Mouse (Mus musculus) C2C12 (cell line): ENCODE data around the gene Igfn1.

Experiments
- CTCF ChIP-seq: IDR thresholded peaks from one replicate; pipeline ENCODE4 v1.5.1; 2011; ENCODE audit not compliant: control insufficient read depth, insufficient read depth, insufficient read length
- MAX ChIP-seq: IDR thresholded peaks from one replicate; pipeline ENCODE4 v1.6.1; 2011; ENCODE audit warnings: mild to moderate bottlenecking, control low read depth
- MYOD1 ChIP-seq: IDR thresholded peaks from one replicate; pipeline ENCODE4 v1.6.1; 2011; ENCODE audit warnings: low read depth; ENCODE audit not compliant: control insufficient read depth, insufficient read length
- MYOG ChIP-seq: IDR thresholded peaks from one replicate; pipeline ENCODE4 v1.6.1; 2011; ENCODE audit not compliant: control insufficient read depth, insufficient read length; ENCODE audit errors: extremely low read depth
- USF1 ChIP-seq: IDR thresholded peaks from one replicate; pipeline ENCODE4 v1.6.1; 2011; ENCODE audit warnings: low read depth, mild to moderate bottlenecking, control low read depth, moderate library complexity

DNA sequence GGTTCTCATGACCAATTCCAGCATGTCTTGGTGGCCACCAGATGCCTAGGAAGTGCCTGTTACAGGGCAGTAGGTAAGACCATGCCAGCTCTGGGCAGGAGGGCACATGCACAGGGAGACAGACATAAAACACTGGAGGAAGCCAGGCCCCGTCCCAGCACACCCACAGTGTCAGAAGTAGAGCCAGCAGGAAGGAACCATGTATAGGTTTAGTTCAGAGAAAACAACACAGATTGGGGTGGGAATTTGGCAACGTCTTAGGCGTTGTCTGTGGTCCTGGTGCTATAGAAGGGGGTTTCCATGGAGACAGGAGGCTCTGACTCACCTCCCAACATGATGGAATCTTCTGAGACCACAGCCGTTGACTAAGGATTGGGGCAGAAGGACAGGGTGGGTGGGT, 59.9 kb downstream of the Igfn1 start:
- TF ChIP-seq CTCF (no peak), MYOD1 (no peak), USF1 (no peak), MAX (no peak), MYOG (no peak)
